Mouse (Mus musculus) c-Kit-positive CD71-negative TER-119-negative erythroid progenitor cells, embryonic 14.5 days (primary cell): ENCODE results near the gene Hexb.
"Not testable (repeated sequence)": the region's sequence is repeated elsewhere in the genome, so short reads cannot be mapped to it uniquely, and the experiment has no call there.

Experiments used
- DNase-seq: peaks from one replicate; pipeline ENCODE4 v3.0.0-alpha.2; 2013; ENCODE audit warnings: low read depth

Gene Hexb

GRCm38 (mm10) chr13:97182821-97183220 is 15.3 kb downstream of the Hexb start:
- no peak for DNase-seq

GRCm38 (mm10) chr13:97180113-97180828 is 17.9 kb downstream of the Hexb start:
- no peak for DNase-seq

DNA sequence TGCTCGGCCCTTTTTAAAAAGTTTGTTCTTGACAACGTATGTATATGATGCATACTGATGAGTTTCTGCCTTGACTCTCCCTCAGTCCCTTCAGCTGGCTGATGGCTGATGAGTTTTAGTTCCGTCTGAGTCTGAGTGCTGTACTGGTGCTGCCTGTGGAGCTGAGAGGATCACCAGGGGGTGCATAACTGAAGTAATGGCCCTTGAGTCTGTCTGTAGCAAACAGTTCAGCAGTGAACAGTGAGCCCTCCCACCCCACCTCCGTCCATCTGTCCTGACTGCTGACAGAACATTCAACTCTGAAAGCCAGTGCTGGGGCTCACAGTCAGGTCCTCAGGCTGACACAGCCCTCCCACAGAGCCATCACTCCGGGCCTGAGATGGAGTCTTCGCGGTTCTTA is 19.2 kb downstream of the Hexb start:
- no peak for DNase-seq

- DNase-seq = no peak
Measured at GRCm38 (mm10) chr13:97176731-97177130, 21.4 kb downstream of the Hexb start.

DNA sequence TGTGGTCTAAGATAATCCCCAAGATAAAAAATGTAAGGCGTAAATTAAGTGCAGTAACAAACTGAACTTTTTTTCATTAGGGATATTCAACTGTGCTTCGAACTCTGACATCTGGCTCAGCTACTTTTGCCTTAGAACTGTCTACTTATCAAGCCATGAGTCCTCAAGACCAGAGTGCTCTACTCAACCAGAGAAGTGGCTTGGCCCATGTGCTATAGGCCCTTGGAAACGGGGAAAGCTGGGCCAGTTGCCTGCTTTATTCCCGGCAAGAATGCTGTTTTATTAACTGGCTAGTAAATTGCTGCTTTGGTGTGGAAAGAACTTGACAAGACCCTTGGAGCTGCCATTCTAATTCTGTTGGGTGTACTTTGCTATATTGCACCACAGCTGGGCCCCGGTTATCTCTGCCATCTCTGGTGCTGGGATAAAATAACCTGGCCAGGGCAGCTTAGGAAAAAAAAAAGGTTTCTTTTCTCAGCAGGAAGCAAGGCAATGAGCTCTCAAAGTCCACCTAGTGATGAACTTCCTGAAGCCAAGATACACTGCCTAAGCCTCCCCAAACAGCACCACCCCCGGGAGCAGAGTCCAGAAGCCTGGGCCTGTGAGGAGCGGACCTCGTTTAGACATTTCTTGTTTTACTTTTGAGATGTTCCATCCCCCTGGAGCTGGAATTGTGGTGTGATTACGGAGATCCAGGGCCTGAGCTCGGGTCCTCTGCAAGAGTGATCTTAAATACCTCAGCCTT is 22.5 kb downstream of the Hexb start:
- DNase-seq = no peak

- peak; percentile 43 for DNase-seq
Measured at GRCm38 (mm10) chr13:97145834-97146233, 52.3 kb downstream of the Hexb start.

GRCm38 (mm10) chr13:97142321-97142720 is 55.8 kb downstream of the Hexb start:
- DNase-seq = no peak

GRCm38 (mm10) chr13:97138404-97138931 is 59.7 kb downstream of the Hexb start:
- not testable (repeated sequence) for DNase-seq

DNA sequence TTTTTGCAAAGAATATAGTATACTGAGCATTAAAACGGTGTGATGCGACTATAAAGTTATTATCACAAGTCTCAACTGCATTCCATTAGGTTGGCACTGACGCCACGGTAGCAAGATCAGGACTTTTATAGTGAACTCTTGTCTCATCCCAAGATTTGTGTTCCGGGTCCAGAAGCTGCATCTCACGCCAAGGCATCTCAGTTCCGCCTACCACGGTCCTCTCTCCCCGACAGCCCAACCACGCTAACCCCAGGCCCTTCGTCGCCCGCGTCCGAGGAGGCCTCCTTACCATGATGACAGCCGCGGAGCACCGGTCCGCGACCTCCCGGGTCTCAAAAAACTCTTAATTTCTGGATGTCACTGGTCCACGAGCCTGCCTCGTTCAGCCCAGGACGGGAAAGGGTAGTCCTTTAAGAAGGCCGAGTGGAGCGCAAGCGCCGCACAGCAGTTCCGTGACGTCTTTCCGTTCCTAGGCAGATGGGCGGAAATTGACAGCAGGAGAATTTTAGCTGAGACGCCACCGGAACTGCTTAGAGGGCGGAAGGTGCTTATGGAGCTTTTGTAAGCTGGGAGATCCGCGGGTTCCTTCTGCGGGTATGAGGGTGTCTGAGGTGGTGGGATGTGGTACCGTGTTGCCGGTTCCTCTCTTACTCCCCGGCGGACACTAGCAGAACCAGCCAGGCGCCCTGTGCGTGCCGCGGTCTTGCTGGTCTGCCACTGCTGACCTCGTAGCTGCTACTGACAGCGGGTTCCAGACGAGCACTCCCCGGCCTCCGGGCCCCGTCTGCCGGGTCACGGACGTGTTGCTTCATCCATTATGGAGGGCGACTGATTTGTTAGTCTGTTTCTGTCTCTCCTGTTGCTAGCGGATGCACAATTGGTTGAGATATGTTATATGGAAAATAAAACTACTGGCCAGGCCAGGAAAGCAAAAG is 60.4 kb downstream of the Hexb start, which contains the start of the genes Gfm2 and Nsa2:
TSS of gene Gfm2 (plus strand) at position 472 of the 935 bp plus-strand sequence.
TSS of gene Nsa2 (minus strand) at position 472 of the 935 bp plus-strand sequence.
- DNase-seq = peak; percentile 91

DNA sequence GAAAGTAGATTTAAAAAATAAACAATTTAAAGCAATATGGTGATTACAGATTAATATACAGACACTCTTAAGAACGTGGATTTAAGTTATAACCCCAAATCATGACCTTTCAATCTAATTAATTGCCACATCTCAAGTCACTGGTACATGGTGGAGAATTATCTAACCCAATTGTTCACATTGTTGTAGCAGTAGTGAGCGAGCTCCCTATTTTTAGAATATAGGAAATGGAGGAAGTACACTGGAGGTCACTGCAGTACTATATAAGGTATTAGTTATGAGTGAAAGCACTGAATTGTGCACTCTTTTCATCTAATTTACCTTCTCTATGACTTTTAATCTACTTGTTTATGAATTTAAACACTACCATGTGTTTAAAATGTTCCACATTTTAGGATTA is 67.7 kb downstream of the Hexb start:
- DNase-seq = not testable (repeated sequence)

DNA sequence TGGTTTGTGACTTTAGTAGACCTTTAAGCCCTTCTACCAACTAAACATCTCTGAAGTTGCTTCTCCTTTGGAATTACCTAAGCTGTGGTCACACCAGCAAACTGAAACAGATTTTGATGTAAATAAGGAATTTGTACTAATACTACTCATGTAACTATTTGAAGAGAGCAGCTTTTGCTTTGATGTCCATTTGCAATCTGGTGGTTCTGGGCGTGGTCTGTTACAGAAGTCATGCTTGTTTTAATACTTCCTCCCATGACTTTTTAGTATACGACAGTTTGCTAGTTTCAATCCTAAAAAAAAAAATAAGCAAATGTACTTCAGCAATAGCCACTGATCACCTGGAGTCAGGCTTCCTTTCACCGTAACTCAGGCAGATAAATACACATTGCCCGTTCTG is 68.5 kb downstream of the Hexb start:
- DNase-seq = not testable (repeated sequence)
